Mouse (Mus musculus) forebrain, embryonic 16.5 days (tissue): ENCODE results near the gene Gm9573. TPM values are rescaled to one million over a fixed set of nuclear protein-coding genes. Genes with fewer than 3 reads are reported as not detected.

Source experiments
- ATAC-seq: fragments of 200-750 bp; cut with Nextera tagmentation; 2 replicates; pipeline ENCODE4 v1.8.0; 2017; ENCODE audit warnings: mild to moderate bottlenecking, moderate library complexity
- H3K27ac ChIP-seq: fragments of 300-500 bp; sonication (generic); 2 replicates; pipeline ENCODE4 v1.5.1; 2014; ENCODE audit warnings: low read length, control low read depth
- H3K27me3 ChIP-seq: fragments of 300-500 bp; sonication (generic); replicated peaks from 2 replicates; pipeline ENCODE4 v1.6.1; 2014; ENCODE audit warnings: low read length; ENCODE audit not compliant: control insufficient read depth, insufficient read depth
- H3K36me3 ChIP-seq: fragments of 300-500 bp; sonication (generic); 2 replicates; pipeline ENCODE4 v1.6.1; 2014; ENCODE audit not compliant: control insufficient read depth, insufficient read depth
- H3K4me1 ChIP-seq: fragments of 300-500 bp; sonication (generic); replicated peaks from 2 replicates; pipeline ENCODE4 v1.6.1; 2014; ENCODE audit warnings: low read length; ENCODE audit not compliant: control insufficient read depth, insufficient read depth
- H3K4me2 ChIP-seq: fragments of 300-500 bp; sonication (generic); 2 replicates; pipeline ENCODE4 v1.6.1; 2014; ENCODE audit warnings: mild to moderate bottlenecking, low read length, control low read depth
- H3K4me3 ChIP-seq: fragments of 300-500 bp; sonication (generic); replicated peaks from 2 replicates; pipeline ENCODE4 v1.5.1; 2014; ENCODE audit warnings: mild to moderate bottlenecking, low read length, control low read depth
- H3K9ac ChIP-seq: fragments of 300-500 bp; sonication (generic); replicated peaks from 2 replicates; pipeline ENCODE4 v1.6.1; 2014; ENCODE audit warnings: low read depth, low read length, control low read depth
- H3K9me3 ChIP-seq: fragments of 300-500 bp; sonication (generic); 2 replicates; pipeline ENCODE4 v1.6.1; 2016; ENCODE audit warnings: low read length; ENCODE audit not compliant: control insufficient read depth
- WGBS: fragments of 180-500 bp; shearing (Covaris S2); extraction: QIAGEN DNeasy Blood & Tissue Kit; methylation state at CpG from one replicate; pipeline ENCODE4 v1.1.7; 2014; 5-methylcytosine and 5-hydroxymethylcytosine counted together
- polyA plus RNA-seq: library from polyadenylated mRNA; unstranded; fragments of >200 nt; fragmentation: Nextera tagmentation; extraction: Ambion mirVana; gene quantifications from 2 replicates; pipeline ENCODE4 v1.2.1, GENCODE M21; 2015

Gene Gm9573
- polyA plus RNA-seq: not detected in 2 replicates

GRCm38 (mm10) chr17:35626537-35626936, at the start of gene Gm9573:
Gene Gm9573, minus strand, starts transcription at chr17:35626637.
- Histone ChIP-seq H3K27me3 (no peaks in the 10 kb centered on the region), H3K4me1 (no peaks in the 10 kb centered on the region), H3K4me3 (no peak within 1 kb of the TSS), H3K4me2 (no peak within 1 kb of the TSS), H3K9me3 (no peaks in the 10 kb centered on the region), H3K36me3 (no peaks in the 10 kb centered on the region), H3K9ac (no peak within 1 kb of the TSS), H3K27ac (no peak within 1 kb of the TSS)
- WGBS: 92% methylated on average over 7 of the region's 7 CpGs
- no peak for ATAC-seq

- WGBS: under 1% methylated on average over 23 of the region's 23 CpGs
- 0 out of 2 replicates have a peak within 1 kb of the TSS, but pooled peaks have one; percentile 6 for H3K27ac ChIP-seq
- H3K4me1 ChIP-seq: peaks cover 7% of the 10 kb centered on the region
- H3K27me3 ChIP-seq: no peaks in the 10 kb centered on the region
- no peaks in the 10 kb centered on the region for H3K36me3 ChIP-seq
- peak within 1 kb of the TSS; percentile 67 for H3K4me3 ChIP-seq
- peak within 1 kb of the TSS; percentile 95 for H3K4me2 ChIP-seq
- H3K9me3 ChIP-seq: no peaks in the 10 kb centered on the region
- peak within 1 kb of the TSS; percentile 80 for H3K9ac ChIP-seq
- peak; percentile 99 for ATAC-seq
Measured at GRCm38 (mm10) chr17:35673416-35674035, 47.1 kb upstream of the Gm9573 start, which contains the start of gene Gtf2h4. Gene Gtf2h4, minus strand, starts transcription at chr17:35673739.

- WGBS: 86% methylated on average over 6 of the region's 6 CpGs
- ATAC-seq: no peak
- Histone ChIP-seq H3K27ac (no peak overlapping the region), H3K4me1 (peaks cover 14% of the 10 kb centered on the region), H3K9me3 (no peaks in the 10 kb centered on the region), H3K4me3 (no peak overlapping the region), H3K36me3 (no peaks in the 10 kb centered on the region), H3K9ac (no peak overlapping the region), H3K4me2 (no peak overlapping the region), H3K27me3 (no peaks in the 10 kb centered on the region)
Measured at GRCm38 (mm10) chr17:35672527-35672926, 46.1 kb upstream of the Gm9573 start.

- 89% methylated on average over 6 of the region's 6 CpGs for WGBS
- H3K27ac ChIP-seq: no peak overlapping the region
- no peaks in the 10 kb centered on the region for H3K27me3 ChIP-seq
- no peak for ATAC-seq
- peaks cover 15% of the 10 kb centered on the region for H3K4me1 ChIP-seq
- H3K4me3 ChIP-seq: no peak overlapping the region
- H3K4me2 ChIP-seq: no peak overlapping the region
- no peak overlapping the region for H3K9ac ChIP-seq
- H3K36me3 ChIP-seq: no peaks in the 10 kb centered on the region
- H3K9me3 ChIP-seq: no peaks in the 10 kb centered on the region
Measured at GRCm38 (mm10) chr17:35671846-35672245, 45.4 kb upstream of the Gm9573 start.

- no peak for ATAC-seq
- no peak overlapping the region for H3K27ac ChIP-seq
- no peak overlapping the region for H3K4me3 ChIP-seq
- 96% methylated on average over 9 of the region's 9 CpGs for WGBS
- no peak overlapping the region for H3K9ac ChIP-seq
- H3K27me3 ChIP-seq: no peaks in the 10 kb centered on the region
- H3K9me3 ChIP-seq: no peaks in the 10 kb centered on the region
- H3K4me1 ChIP-seq: peaks cover 20% of the 10 kb centered on the region
- no peak overlapping the region for H3K4me2 ChIP-seq
- H3K36me3 ChIP-seq: no peaks in the 10 kb centered on the region
Measured at GRCm38 (mm10) chr17:35669731-35670130, 43.3 kb upstream of the Gm9573 start.

GRCm38 (mm10) chr17:35667334-35668065, 41.1 kb upstream of the Gm9573 start, which contains the start of gene Vars2:
Gene Vars2, minus strand, starts transcription at chr17:35667592.
- WGBS: under 1% methylated on average over 61 of the region's 61 CpGs
- H3K36me3 ChIP-seq: no peaks in the 10 kb centered on the region
- H3K27me3 ChIP-seq: no peaks in the 10 kb centered on the region
- H3K27ac ChIP-seq: peak within 1 kb of the TSS; percentile 83
- peak; percentile 91 for ATAC-seq
- H3K4me1 ChIP-seq: peaks cover 13% of the 10 kb centered on the region
- H3K4me2 ChIP-seq: peak within 1 kb of the TSS; percentile 74
- peak within 1 kb of the TSS; percentile 84 for H3K4me3 ChIP-seq
- H3K9me3 ChIP-seq: no peaks in the 10 kb centered on the region
- peak within 1 kb of the TSS; percentile 89 for H3K9ac ChIP-seq

GRCm38 (mm10) chr17:35666851-35667256, 40.4 kb upstream of the Gm9573 start:
- Histone ChIP-seq H3K4me2 (peak overlapping the region; percentile 74), H3K9ac (peak overlapping the region; percentile 89), H3K27me3 (no peaks in the 10 kb centered on the region), H3K36me3 (no peaks in the 10 kb centered on the region), H3K9me3 (no peaks in the 10 kb centered on the region), H3K27ac (peak overlapping the region; percentile 83), H3K4me3 (peak overlapping the region; percentile 84), H3K4me1 (peaks cover 13% of the 10 kb centered on the region)
- peak; percentile 42; the same call in 1 of the 2 replicates for ATAC-seq
- 3% methylated on average over 13 of the region's 13 CpGs for WGBS

- Histone ChIP-seq H3K36me3 (no peaks in the 10 kb centered on the region), H3K27me3 (no peaks in the 10 kb centered on the region), H3K27ac (no peak overlapping the region), H3K4me3 (no peak overlapping the region), H3K4me2 (no peak overlapping the region), H3K9ac (no peak overlapping the region), H3K9me3 (no peaks in the 10 kb centered on the region), H3K4me1 (peaks cover 13% of the 10 kb centered on the region)
- WGBS: 82% methylated on average over 17 of the region's 17 CpGs
- no peak for ATAC-seq
Measured at GRCm38 (mm10) chr17:35665957-35666515, 39.6 kb upstream of the Gm9573 start.

- H3K4me3 ChIP-seq: no peak overlapping the region
- H3K36me3 ChIP-seq: peaks cover 13% of the 10 kb centered on the region
- H3K27me3 ChIP-seq: no peaks in the 10 kb centered on the region
- no peaks in the 10 kb centered on the region for H3K9me3 ChIP-seq
- ATAC-seq: no peak
- no peak overlapping the region for H3K27ac ChIP-seq
- 88% methylated on average over 2 of the region's 2 CpGs for WGBS
- no peak overlapping the region for H3K4me2 ChIP-seq
- no peak overlapping the region for H3K9ac ChIP-seq
- no peaks in the 10 kb centered on the region for H3K4me1 ChIP-seq
Measured at GRCm38 (mm10) chr17:35653086-35653485, 26.6 kb upstream of the Gm9573 start.
